Mouse (Mus musculus) thymus, postnatal 10 days (tissue): Measurements from ENCODE around the gene Acbd7.
A peak's percentile ranks its signal among the peaks of the same experiment; 100 is the strongest.

ENCODE experiments used
- DNase-seq, 2 experiments: peaks; one replicate each; pipeline ENCODE4 v3.0.0; 2021; ENCODE audit warnings: low spot score in 2 of 2

Acbd7 gene

GRCm38 (mm10) chr2:3335611-3336301 lies at the start of gene Acbd7:
Gene Acbd7, plus strand, starts transcription at chr2:3336168.
- DNase-seq: peak; percentile 54 to 56

- no peak for DNase-seq
These were observed 49.7 kb upstream of the Acbd7 start for GRCm38 (mm10) chr2:3286243-3286642.

- no peak for DNase-seq
These were observed 46.4 kb upstream of the Acbd7 start for GRCm38 (mm10) chr2:3289581-3289980.

- no peak for DNase-seq
These were observed 43.8 kb upstream of the Acbd7 start for GRCm38 (mm10) chr2:3292170-3292569.

GRCm38 (mm10) chr2:3295826-3296225 lies 40.1 kb upstream of the Acbd7 start:
- DNase-seq: no peak

GRCm38 (mm10) chr2:3305426-3306025 lies 30.4 kb upstream of the Acbd7 start:
- no peak for DNase-seq

- DNase-seq: no peak
These were observed 12.8 kb upstream of the Acbd7 start for GRCm38 (mm10) chr2:3323132-3323531.

GRCm38 (mm10) chr2:3324381-3325130 lies 11.4 kb upstream of the Acbd7 start:
- DNase-seq: no peak

GRCm38 (mm10) chr2:3326547-3326946 lies 9.4 kb upstream of the Acbd7 start:
- no peak for DNase-seq

GRCm38 (mm10) chr2:3327351-3327750 lies 8.6 kb upstream of the Acbd7 start:
- DNase-seq: no peak

GRCm38 (mm10) chr2:3331071-3331703 lies 4.8 kb upstream of the Acbd7 start:
- DNase-seq: no peak

- no peak for DNase-seq
These were observed 3.9 kb upstream of the Acbd7 start for GRCm38 (mm10) chr2:3332056-3332455.

GRCm38 (mm10) chr2:3332484-3333242 lies 3.3 kb upstream of the Acbd7 start, which contains the start of gene Rpp38:
Gene Rpp38, minus strand, starts transcription at chr2:3332643.
- peak; percentile 94 to 97 for DNase-seq

GRCm38 (mm10) chr2:3333761-3334160 lies 2.2 kb upstream of the Acbd7 start:
- no peak for DNase-seq

GRCm38 (mm10) chr2:3348422-3348821 lies 12.5 kb downstream of the Acbd7 start:
- DNase-seq: no peak

- peak in 1 of 2 experiments; percentile 28 for DNase-seq
These were observed 13.0 kb downstream of the Acbd7 start for GRCm38 (mm10) chr2:3348919-3349318.

GRCm38 (mm10) chr2:3353160-3353559 lies 17.2 kb downstream of the Acbd7 start:
- DNase-seq: no peak

GRCm38 (mm10) chr2:3355793-3356192 lies 19.8 kb downstream of the Acbd7 start:
- DNase-seq: no peak

GRCm38 (mm10) chr2:3356311-3356710 lies 20.3 kb downstream of the Acbd7 start:
- no peak for DNase-seq

- no peak for DNase-seq
These were observed 21.9 kb downstream of the Acbd7 start for GRCm38 (mm10) chr2:3357887-3358286.

- DNase-seq: no peak
These were observed 25.1 kb downstream of the Acbd7 start for GRCm38 (mm10) chr2:3361067-3361466.

GRCm38 (mm10) chr2:3365127-3365526 lies 29.2 kb downstream of the Acbd7 start:
- no peak for DNase-seq
